In genomic region chr8:43853820-43854590, GRCm38 (mm10) we compare ENCODE assay signal across 17 mouse cellular contexts.
DNase-seq lines count a peak whose midpoint lies in the region; ATAC-seq lines count a peak whose summit lies in the region.
"Had no signal": no experiment of that assay in that cellular context is flagged by ENCODE, and none has a peak within 500 bp of the region (broad histone marks: within the 10 kb centered on the region; RNA-seq: fewer than 3 reads in every experiment).

No protein-coding gene starts in this region.

- 72% methylated on average over 3 of the region's 3 CpGs for WGBS in hindbrain, embryonic 13.5 days
- 87% methylated on average over 3 of the region's 3 CpGs for WGBS in hindbrain, embryonic 11.5 days
- WGBS in midbrain, embryonic 11.5 days, result 87% methylated on average over 3 of the region's 3 CpGs
- 65% methylated on average over 3 of the region's 3 CpGs for WGBS in midbrain, embryonic 15.5 days
- WGBS in neural tube, embryonic 13.5 days, result 76% methylated on average over 3 of the region's 3 CpGs
- WGBS in neural tube, embryonic 15.5 days, result 60% methylated on average over 3 of the region's 3 CpGs

- DNase-seq in hindbrain, embryonic 11.5 days (ENCODE audit: low spot score), result no peak
- DNase-seq in midbrain, embryonic 11.5 days (ENCODE audit: low spot score, missing footprints), result no peak
- DNase-seq in thymus, postnatal 4 days, result no peak
- DNase-seq: adrenal gland, adult 2 months; adrenal gland, postnatal 25 days; cerebellum, adult 2 months; cerebellum, postnatal 10 days; gastrocnemius, postnatal 36 days; heart, adult 11 months; heart, postnatal 4 days had no signal

- no peaks in the 10 kb centered on the region for H3K9me3 ChIP-seq in hindbrain, embryonic 13.5 days
- no peaks in the 10 kb centered on the region for H3K9me3 ChIP-seq in hindbrain, embryonic 11.5 days (ENCODE audit: control insufficient read depth, low read length)
- no peaks in the 10 kb centered on the region for H3K9me3 ChIP-seq in midbrain, embryonic 11.5 days (ENCODE audit: control insufficient read depth, low read length)
- no peaks in the 10 kb centered on the region for H3K9me3 ChIP-seq in midbrain, embryonic 15.5 days
- H3K9me3 ChIP-seq in neural tube, embryonic 13.5 days, result no peaks in the 10 kb centered on the region
- no peaks in the 10 kb centered on the region for H3K9me3 ChIP-seq in neural tube, embryonic 15.5 days (replicated peaks)
- H3K9me3 ChIP-seq: embryonic facial prominence, embryonic 10.5 days; forebrain, embryonic 15.5 days had no signal

- H3K9ac ChIP-seq in hindbrain, embryonic 13.5 days, result no peak overlapping the region
- H3K9ac ChIP-seq in hindbrain, embryonic 11.5 days (ENCODE audit: low read depth, low read length), result no peak overlapping the region
- no peak overlapping the region for H3K9ac ChIP-seq in midbrain, embryonic 11.5 days (ENCODE audit: low read length)
- no peak overlapping the region for H3K9ac ChIP-seq in midbrain, embryonic 15.5 days
- no peak overlapping the region for H3K9ac ChIP-seq in neural tube, embryonic 13.5 days
- H3K9ac ChIP-seq in neural tube, embryonic 15.5 days (replicated peaks), result no peak overlapping the region
- H3K9ac ChIP-seq: forebrain, embryonic 15.5 days had no signal

- H3K36me3 ChIP-seq in hindbrain, embryonic 13.5 days, result no peaks in the 10 kb centered on the region
- H3K36me3 ChIP-seq in hindbrain, embryonic 11.5 days (ENCODE audit: control insufficient read depth, insufficient read depth, low read length), result no peaks in the 10 kb centered on the region
- no peaks in the 10 kb centered on the region for H3K36me3 ChIP-seq in midbrain, embryonic 11.5 days (ENCODE audit: control insufficient read depth, insufficient read depth, low read length)
- no peaks in the 10 kb centered on the region for H3K36me3 ChIP-seq in midbrain, embryonic 15.5 days (replicated peaks)
- no peaks in the 10 kb centered on the region for H3K36me3 ChIP-seq in neural tube, embryonic 13.5 days
- H3K36me3 ChIP-seq in neural tube, embryonic 15.5 days, result no peaks in the 10 kb centered on the region
- H3K36me3 ChIP-seq: embryonic facial prominence, embryonic 10.5 days; forebrain, embryonic 15.5 days had no signal

- no peaks in the 10 kb centered on the region for H3K27me3 ChIP-seq in hindbrain, embryonic 13.5 days
- no peaks in the 10 kb centered on the region for H3K27me3 ChIP-seq in hindbrain, embryonic 11.5 days (ENCODE audit: control insufficient read depth, insufficient read depth, low read length)
- no peaks in the 10 kb centered on the region for H3K27me3 ChIP-seq in midbrain, embryonic 11.5 days (ENCODE audit: control insufficient read depth, insufficient read depth, low read length)
- H3K27me3 ChIP-seq in midbrain, embryonic 15.5 days (replicated peaks), result no peaks in the 10 kb centered on the region
- H3K27me3 ChIP-seq in neural tube, embryonic 13.5 days, result no peaks in the 10 kb centered on the region
- no peaks in the 10 kb centered on the region for H3K27me3 ChIP-seq in neural tube, embryonic 15.5 days (replicated peaks)
- H3K27me3 ChIP-seq: CH12.LX; forebrain, embryonic 15.5 days had no signal

- H3K4me3 ChIP-seq in hindbrain, embryonic 13.5 days, result no peak overlapping the region
- H3K4me3 ChIP-seq in hindbrain, embryonic 11.5 days (ENCODE audit: low read depth, low read length), result no peak overlapping the region
- no peak overlapping the region for H3K4me3 ChIP-seq in midbrain, embryonic 11.5 days (ENCODE audit: low read depth, low read length)
- H3K4me3 ChIP-seq in midbrain, embryonic 15.5 days, result no peak overlapping the region
- no peak overlapping the region for H3K4me3 ChIP-seq in neural tube, embryonic 13.5 days
- no peak overlapping the region for H3K4me3 ChIP-seq in neural tube, embryonic 15.5 days (replicated peaks)
- H3K4me3 ChIP-seq: embryonic facial prominence, embryonic 10.5 days; forebrain, embryonic 15.5 days had no signal

- no peak overlapping the region for H3K27ac ChIP-seq in hindbrain, embryonic 13.5 days
- H3K27ac ChIP-seq in hindbrain, embryonic 11.5 days (ENCODE audit: low read depth, low read length), result no peak overlapping the region
- no peak overlapping the region for H3K27ac ChIP-seq in midbrain, embryonic 11.5 days (ENCODE audit: low read depth, low read length)
- H3K27ac ChIP-seq in midbrain, embryonic 15.5 days, result no peak overlapping the region
- peak overlapping the region; percentile 13; the same call in 1 of the 2 replicates for H3K27ac ChIP-seq in neural tube, embryonic 13.5 days (replicated peaks)
- H3K27ac ChIP-seq in neural tube, embryonic 15.5 days (replicated peaks), result no peak overlapping the region
- H3K27ac ChIP-seq: embryonic facial prominence, embryonic 10.5 days; forebrain, embryonic 15.5 days had no signal

- H3K4me1 ChIP-seq in hindbrain, embryonic 13.5 days (replicated peaks), result no peaks in the 10 kb centered on the region
- H3K4me1 ChIP-seq in hindbrain, embryonic 11.5 days (replicated peaks; ENCODE audit: control insufficient read depth, insufficient read depth, low read length), result no peaks in the 10 kb centered on the region
- no peaks in the 10 kb centered on the region for H3K4me1 ChIP-seq in midbrain, embryonic 11.5 days (ENCODE audit: control insufficient read depth, insufficient read depth, low read length)
- H3K4me1 ChIP-seq in midbrain, embryonic 15.5 days, result no peaks in the 10 kb centered on the region
- H3K4me1 ChIP-seq in neural tube, embryonic 13.5 days (replicated peaks), result no peaks in the 10 kb centered on the region
- H3K4me1 ChIP-seq in neural tube, embryonic 15.5 days, result no peaks in the 10 kb centered on the region
- H3K4me1 ChIP-seq: embryonic facial prominence, embryonic 10.5 days; forebrain, embryonic 15.5 days had no signal

- ATAC-seq in hindbrain, embryonic 13.5 days (ENCODE audit: low FRiP score), result peak; percentile 52; the same call in 1 of the 2 replicates
- ATAC-seq in hindbrain, embryonic 11.5 days (ENCODE audit: low FRiP score), result no peak
- peak; percentile 59; the same call in 1 of the 2 replicates for ATAC-seq in midbrain, embryonic 11.5 days (ENCODE audit: low FRiP score)
- ATAC-seq in midbrain, embryonic 15.5 days (replicated peaks), result no peak; the same call in 1 of the 2 replicates
- ATAC-seq in neural tube, embryonic 13.5 days (ENCODE audit: low read depth), result no peak
- ATAC-seq in neural tube, embryonic 15.5 days (ENCODE audit: low FRiP score), result no peak
- ATAC-seq: forebrain, embryonic 15.5 days had no signal

- no peak overlapping the region for H3K4me2 ChIP-seq in hindbrain, embryonic 13.5 days
- H3K4me2 ChIP-seq in hindbrain, embryonic 11.5 days (replicated peaks; ENCODE audit: low read depth, low read length), result no peak overlapping the region
- H3K4me2 ChIP-seq in midbrain, embryonic 11.5 days, result no peak overlapping the region
- no peak overlapping the region for H3K4me2 ChIP-seq in midbrain, embryonic 15.5 days
- H3K4me2 ChIP-seq in neural tube, embryonic 13.5 days, result no peak overlapping the region
- no peak overlapping the region for H3K4me2 ChIP-seq in neural tube, embryonic 15.5 days
- H3K4me2 ChIP-seq: forebrain, embryonic 15.5 days had no signal

Comparison
In these comparisons a context has a peak if more than half of its experiments do, and no peak if none do; other contexts are left out.
1. ATAC-seq: peak in hindbrain, embryonic 13.5 days (single experiment) and midbrain, embryonic 11.5 days (single experiment); none in hindbrain, embryonic 11.5 days (single experiment), midbrain, embryonic 15.5 days (single experiment), neural tube, embryonic 13.5 days (single experiment) and neural tube, embryonic 15.5 days (single experiment).